Mouse (Mus musculus): ENCODE results near the gene 2200002D01Rik. TPM values are rescaled to one million over a fixed set of nuclear protein-coding genes. Genes with fewer than 3 reads are reported as not detected.

2200002D01Rik gene
- polyA plus RNA-seq (2015; fragmentation: Nextera tagmentation; extraction: Ambion mirVana), result 7.8 and 9.6 TPM in 2 replicates

DNA sequence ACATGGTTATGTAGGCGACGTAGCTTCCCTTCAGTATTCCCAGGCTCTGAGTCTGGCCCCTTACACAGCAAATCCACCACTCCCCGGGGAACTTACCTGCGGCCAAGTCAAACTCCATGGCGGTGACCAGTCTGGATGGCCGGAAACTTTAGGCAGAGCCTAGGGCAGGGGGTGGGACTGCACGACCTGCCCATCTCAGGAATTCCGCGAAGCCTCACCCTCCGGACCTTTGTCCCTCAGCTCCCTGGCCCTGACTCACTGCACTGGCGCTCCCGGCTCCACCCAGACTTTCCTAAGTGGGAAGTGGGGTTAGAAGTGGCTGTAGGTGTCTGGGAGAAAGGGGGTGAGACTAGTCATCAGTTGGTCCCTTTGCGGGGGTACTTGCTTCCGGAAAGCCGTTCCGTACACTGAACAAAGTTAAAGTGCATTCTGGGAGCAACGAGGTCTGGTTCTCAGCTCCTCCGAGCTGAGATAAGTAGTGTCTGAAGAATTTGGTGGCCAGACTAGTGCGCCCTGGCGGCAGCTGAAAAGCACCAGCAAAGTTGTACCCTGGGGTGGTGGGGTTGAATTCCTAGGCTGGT, at the start of gene 2200002D01Rik:
Gene 2200002D01Rik (minus strand): TSS at position 206 of the 581 bp plus-strand sequence.
- peak; percentile 52 for DNase-seq (ENCODE audit: low spot score)

DNA sequence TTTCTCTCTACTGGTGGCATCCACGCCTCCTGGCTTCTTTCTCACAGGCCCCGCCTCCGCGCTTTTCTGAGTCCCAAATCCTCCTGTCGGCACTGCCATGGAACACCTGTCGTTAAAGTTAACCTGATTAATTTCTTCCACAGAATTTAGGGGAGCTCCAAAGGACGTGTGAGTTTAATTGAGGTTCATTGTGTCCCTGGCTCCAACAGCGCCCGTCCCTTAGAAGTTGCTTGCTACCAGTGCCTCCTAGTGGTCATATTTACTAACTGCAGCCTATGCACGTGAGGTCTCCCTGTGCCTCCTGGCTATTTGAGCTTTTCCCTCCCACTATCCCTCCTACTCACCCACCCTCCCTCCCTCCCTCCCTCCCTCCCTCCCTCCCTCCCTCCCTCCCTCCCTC, 48.7 kb upstream of the 2200002D01Rik start:
- DNase-seq (ENCODE audit: low spot score), result peak; percentile 80

DNA sequence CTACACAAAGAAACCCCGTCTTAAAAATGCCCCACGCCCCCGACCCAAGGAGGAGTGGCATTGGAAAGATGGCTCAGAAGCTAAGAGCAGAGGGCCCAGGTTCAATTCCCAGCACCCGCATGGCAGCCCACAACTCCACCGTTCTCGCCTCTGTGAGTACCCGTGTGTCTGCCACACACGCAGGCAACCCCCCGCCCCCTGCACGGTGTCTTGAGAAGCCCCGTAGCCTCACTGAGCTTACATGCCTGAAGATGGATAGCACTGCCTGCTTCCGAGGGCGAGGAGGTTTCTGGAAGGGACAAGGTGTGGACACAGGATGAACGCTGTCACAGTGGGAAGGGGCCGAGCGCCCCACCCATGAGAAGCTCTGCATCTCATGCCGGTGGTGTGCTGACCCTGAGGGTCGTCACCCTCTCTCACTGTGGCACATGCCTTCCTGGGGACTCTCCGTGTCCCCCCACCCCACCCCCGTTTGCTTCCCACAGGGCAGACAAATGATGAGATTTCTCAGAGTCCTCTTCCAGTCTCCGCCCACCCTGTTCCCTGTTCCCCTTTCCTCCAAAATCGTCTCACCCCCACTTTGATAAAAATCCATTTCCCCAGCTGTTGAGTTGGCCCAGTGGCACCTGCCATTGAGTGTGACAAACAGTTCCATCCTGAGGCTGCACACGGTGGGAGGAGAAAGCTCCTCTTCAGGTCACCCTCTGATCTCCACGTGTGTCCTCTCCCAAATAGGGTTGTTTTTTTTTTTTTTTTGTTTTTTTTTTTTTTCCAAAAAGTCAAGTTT, 47.8 kb upstream of the 2200002D01Rik start:
- DNase-seq (ENCODE audit: low spot score), result no peak

DNA sequence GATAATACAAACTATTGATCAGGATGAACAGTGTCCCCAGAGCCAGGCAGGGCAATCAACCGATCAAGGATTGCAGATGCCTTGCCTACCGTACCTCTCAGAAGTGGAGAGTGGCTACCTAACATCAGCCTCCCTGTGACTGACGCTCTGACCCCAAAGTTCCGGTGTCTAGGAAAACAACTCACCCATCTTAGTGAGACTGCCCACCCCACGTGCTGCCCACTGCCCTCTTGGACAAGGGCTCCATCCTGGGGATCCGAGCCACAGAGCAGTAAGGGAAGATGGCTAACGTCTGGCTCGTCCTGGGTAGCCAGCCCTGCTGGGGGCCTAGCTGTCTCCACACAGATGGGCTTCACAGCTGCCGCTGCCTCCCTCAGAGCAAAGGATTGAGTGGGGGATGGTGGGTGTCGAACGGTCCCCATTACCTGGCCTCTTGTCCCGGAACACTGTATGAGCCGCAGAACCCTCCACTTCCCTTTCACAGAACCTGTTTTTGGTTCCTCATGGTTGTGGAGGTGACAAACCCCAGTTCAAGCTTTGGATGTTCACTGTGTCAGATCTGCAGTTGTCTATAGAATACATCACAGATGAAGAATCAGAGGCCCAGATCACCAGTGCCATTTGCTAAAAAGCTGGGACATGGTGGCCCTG, 46.0 kb upstream of the 2200002D01Rik start:
- DNase-seq (ENCODE audit: low spot score), result no peak

DNA sequence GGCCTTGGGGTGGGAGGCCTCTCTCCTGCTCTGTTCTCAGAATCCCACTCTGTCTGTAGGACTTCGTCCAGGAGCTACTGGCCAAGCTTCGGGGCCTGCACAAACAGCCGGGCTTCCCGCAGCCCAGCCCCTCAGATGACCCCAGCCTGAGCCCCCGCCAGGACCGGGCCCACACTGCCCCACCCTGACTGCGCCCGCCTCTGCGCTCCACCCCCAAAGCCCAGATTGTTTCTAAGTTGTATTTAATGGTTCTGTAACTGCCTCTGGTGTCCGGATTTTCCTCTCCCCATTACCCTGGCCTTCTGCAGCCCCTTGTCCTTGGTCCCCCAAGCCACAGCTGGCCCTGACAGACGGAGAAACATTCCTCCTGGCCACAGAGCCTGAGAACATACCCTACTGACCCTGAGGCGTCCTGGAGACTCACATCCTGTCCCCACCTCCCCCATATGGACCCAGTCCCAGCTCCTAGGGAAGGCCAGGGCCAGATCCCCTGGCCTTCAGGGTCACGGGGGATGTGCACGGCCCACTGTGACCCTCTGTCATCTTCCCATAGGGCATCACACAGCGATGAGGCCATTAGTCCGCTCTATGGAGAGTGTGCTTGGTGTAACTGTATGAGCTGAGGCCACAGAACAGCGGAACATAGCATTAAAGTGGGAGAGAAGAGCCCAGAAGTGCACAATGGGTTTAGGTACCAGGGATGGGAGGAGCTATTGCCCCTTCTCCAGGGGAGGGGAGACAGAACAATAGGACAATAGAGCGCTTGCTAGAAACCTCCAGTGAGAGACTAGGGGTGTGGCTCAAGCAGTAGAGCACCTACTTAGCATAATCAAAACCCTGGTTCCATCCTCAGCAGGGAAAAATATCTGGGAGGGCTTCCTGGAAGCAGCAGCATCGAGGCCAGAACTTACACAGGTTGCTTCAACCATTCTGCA, 45.1 kb upstream of the 2200002D01Rik start:
- DNase-seq (ENCODE audit: low spot score), result no peak

DNA sequence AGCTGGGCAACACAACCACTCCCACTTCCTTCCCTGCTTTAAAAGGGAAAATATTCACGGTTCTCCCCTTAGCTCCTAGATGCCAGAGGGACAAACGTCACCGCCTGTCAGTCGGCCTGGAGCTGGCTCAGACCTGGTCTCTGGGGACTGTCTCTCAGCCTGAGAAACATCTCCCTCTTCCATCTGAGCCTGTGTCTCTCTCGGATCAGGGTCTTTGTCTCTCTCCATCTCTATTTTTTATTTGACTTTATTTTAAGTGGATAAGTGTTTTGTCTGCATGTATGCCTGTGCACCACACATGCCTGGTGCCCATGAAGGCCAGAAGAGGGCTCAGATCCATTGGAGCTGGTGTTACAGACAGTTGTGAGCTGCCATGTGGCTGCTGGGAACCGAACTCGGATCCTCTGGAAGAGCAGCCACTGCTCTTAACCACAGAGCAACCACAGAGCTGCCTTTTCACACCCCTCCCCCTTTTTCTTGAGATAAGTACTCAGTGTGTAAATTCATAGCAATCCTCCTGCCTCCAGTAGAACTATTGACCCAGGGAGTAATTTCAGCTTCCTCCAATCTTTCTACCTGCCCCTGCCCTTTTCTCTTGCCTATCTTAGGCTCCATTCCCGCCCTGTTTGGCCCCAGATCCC, 44.3 kb upstream of the 2200002D01Rik start:
- DNase-seq (ENCODE audit: low spot score), result peak; percentile 24

DNA sequence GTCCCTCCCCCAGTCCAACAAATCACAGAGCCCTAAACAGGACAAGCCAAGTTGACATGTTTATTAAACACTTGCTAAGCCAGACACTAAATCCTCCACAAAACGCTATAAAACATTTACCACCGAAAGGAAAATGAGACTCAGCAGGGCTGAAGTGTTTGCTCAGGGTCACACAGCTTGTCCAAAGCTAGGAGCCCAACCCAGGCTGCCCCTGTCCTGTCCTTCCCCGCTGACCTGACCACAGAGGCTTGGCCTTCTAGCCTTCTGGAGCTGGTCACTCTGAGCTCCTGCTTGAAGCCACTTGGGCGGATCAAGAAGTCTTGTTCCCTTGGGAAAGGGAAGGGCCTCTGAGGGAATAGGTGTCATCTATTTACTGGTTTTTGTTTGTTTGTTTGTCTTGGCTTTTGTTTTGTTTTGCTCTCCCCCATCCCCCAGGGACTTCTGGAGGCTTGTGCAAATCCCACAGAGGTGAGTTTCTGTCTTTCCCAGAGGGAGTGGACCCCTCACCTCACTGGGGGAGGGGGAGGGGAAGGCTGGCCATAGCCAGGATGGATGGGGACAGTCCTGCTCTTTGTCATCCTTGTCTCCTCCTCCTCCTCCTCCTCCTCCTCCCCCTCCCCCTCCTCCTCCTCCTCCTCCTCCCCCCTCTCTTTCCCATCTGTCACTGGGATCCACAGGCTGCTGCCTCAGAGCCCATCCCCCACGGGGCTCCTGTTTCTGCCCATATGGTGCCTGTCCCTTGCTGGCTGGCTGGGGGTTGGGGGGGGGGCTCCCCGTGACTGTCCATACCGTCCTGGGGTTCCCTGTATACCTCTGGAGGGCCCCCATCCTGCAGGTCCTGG, 43.6 kb upstream of the 2200002D01Rik start:
- no peak for DNase-seq (ENCODE audit: low spot score)

DNA sequence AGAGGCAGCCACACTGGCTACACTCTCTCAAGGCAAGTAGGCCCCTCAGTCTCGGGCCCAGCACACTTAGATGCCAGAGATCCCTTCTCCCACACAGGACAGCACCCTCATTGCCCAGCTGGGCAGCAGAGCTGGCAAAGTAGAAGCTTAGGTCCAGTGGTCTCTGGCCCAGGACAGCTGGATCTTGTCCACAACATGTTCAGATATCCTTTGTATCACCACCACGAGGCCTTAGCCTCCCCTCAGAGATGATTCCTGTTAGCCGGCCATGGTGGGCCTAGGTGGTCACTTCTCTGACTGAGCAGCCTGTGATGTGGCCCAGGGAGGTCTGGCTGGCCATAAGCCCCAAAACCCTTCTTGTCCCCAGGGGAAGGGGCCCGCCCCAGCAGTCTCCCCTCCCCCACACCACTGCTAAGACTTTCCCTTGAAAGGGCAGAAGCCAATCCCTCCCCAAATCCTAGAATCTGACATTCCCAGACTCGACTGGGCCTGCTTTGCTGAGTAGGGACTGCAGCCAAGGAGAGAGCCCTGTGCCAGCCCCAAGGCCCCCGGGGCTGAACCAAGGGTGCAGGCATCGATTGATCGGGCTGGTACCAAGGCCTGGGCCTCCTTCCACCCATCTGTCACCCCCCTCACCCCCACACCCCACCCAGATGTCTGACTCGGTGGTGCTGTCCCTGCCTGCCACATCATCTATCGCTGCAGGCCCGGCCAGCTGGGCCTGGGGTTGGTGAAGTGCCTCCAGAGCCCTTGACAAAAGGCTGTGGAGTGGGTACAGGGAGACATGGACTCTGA, 42.6 kb upstream of the 2200002D01Rik start:
- no peak for DNase-seq (ENCODE audit: low spot score)

DNA sequence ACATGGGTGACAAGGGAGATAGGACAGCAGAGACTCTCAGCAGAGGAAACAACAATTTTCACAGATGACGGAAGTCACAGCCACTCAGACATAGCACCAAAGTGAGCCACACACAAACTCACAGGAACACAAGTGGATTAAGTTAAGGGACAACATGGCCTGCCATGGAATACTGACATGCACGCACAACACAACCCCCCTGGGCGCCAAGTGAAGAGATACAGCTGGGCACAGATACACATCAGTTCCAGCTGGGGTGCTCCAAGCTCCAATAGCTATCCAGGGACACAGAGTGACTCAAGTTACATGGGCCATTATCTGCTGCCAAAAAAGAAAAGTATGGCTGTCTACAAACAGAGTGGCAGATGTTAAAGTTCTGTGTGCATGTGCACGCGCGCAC, 41.6 kb upstream of the 2200002D01Rik start:
- DNase-seq (ENCODE audit: low spot score), result no peak

DNA sequence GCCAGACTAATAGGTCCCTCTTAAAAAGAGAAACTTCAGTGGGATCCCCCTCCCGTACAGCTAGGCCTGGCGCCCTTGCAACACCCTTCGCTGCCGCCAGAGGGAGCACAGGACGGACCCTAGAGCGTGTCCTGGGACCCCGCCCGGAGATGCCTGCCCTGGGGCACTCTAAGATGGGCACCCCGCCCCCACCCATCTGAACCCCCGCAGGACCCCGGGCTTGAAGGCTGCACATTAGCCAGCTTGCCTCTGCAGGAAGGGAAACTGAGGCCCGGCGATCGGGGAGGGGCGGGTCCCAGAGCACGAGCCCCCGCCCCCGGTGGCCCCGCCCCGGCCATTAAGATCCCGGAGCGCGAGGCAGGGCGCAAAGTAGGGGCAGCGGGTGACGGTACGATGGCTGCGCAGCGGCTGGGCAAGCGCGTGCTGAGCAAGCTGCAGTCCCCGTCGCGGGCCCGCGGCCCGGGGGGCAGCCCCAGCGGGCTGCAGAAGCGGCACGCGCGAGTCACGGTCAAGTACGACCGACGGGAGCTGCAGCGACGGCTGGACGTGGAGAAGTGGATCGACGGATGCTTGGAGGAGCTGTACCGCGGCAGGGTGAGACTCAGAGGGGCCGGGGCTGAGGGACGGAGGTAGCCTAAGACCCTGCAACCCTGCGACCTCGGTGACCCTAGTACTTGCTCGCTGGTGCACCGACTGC, 40.8 kb upstream of the 2200002D01Rik start, which contains the start of gene Ppp1r14a:
Gene Ppp1r14a (plus strand): TSS at position 367 of the 697 bp plus-strand sequence.
- peak; percentile 72 for DNase-seq (ENCODE audit: low spot score)

DNA sequence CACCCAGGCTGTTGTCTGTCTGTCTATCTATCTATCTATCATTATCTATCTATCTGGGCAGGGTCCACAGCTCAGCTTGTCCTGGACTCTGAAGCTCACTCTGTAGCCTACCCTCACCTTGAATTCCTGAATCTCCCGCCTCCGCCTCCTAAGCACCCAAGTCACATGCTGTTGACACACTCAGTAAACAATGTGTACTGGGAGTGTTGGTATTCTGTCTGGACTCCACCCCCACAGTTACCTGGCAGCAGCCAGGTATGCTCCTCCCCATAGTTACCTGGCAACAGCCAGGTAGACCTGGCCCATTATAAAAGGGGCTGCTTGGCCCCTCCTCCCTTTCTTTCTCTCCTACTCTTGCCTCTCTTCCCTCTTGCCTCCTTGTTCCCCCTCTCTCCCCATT, 39.8 kb upstream of the 2200002D01Rik start:
- DNase-seq (ENCODE audit: low spot score), result no peak

DNA sequence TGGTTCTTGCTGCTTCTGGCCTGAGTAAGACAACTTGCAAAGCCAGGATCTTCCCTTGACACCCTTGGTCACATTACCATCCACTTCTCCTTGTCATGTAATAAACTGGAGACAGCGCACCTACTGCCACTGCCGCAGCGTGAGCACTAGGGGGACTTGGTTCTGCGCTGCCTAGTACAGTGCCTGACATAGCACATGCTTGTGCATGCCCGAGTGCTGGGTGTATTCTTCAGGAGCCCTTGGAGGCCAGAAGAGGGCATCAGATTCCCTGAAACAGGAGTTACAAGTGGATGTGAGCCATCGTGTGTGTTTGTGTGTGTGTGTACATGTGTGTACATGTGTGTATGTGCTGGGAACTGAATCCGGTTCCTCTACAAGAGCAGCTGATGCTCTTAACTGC, 39.2 kb upstream of the 2200002D01Rik start:
- DNase-seq (ENCODE audit: low spot score), result no peak

DNA sequence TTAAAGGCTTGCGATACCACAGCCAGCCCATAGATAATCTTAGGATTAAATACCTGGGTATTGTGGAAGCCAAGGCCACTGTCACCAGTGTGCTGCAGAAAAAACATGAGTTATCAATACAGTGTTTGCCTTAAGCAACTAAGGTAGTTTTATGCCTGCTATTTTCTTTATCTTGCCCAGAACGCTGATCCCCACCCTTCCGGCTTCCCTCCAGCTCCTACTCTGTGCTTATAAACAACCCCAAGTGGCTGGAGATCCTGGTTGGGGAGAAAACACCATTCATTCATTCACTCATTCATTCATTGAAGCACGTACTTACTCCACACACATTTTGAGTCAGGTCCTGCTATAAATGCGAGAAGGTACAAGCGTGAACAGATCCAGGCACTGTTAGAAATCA, 36.3 kb upstream of the 2200002D01Rik start:
- no peak for DNase-seq (ENCODE audit: low spot score)

DNA sequence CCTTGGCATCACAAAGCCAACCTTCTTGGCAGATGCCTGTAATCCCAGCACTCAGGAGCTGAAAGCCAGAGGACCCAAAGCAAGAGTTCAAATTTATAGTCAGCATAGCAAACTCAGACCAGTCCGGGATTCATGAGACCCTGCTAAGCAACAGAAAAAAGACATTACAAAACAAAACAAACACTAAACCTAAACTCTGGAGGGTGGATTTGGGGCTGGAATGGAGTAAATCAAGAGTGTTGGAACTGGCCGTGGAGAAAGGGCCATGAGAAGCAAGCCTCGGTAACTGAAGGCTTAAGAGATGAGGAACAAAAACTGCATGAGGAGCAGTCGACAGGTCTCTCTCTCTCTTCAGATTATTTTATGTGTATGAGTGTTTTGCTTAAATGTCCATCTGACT, 35.6 kb upstream of the 2200002D01Rik start:
- DNase-seq (ENCODE audit: low spot score), result no peak

DNA sequence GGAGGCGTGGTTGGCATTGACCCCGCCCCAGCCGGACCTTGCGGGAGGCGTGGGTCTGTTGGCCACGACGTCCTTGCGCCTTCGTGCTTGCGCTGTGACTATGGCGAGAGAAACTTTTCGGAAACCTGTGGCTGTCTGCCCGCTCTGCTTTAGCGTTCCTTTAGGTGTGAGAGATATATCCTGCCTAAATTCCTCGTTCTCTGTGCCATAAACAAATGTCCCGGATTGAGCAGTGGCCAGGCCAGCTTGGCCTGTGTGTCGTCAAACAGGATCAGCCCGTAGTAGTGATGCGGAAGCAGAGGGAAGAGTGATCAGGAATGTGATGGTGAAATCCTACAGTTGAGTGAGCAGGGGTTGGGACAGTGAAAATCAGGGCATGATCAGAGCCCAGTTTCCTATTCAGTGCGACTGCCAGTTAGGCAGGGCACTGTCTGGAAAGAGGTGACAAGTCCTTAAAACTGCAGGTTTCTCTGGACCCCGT, 33.8 kb upstream of the 2200002D01Rik start:
- no peak for DNase-seq (ENCODE audit: low spot score)

DNA sequence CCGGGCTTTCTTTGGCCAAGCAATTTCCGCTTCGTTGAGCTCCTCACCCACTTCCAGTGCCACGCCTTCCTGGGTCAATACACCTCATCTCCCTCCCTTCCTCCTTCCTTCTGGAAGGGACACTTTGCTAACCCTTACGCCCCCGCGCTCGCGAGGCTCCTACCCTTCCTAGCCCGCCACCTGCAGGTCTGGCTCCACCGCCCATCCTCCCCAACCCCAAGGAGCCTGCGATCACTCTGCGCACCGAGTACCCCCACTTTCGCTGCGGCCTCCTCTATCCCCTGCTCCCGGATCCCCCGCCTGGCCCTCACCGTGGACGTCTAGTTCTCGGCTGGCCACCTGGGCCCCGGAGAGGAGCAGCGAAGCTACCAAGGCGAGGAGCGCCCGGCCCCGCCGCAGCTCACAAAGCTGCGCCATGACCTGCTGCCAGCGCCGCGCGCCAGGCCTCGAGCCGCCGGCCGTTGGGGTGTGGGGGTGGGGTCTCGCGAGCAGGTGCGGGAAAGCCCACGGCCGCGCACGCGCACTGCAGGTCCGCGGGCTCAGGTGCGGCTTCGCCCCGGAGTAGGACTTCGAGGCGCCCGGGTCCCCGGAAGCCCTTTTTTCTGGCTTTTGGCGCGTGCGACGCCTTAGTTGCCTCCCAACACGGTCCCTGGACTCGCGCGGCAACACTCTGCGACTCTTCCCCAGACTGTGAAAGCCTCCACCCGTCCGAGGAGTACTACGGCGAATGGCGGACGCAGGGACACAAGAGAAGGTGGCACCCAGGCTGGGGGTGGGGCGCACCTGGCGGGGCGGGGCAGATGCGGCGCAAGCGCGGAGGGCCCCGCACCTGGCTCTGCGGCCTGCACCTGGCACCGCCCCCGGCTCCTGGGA, 33.2 kb upstream of the 2200002D01Rik start, which contains the start of gene Spint2:
Gene Spint2 (minus strand): TSS at position 712 of the 873 bp plus-strand sequence.
- peak; percentile 86 for DNase-seq (ENCODE audit: low spot score)

DNA sequence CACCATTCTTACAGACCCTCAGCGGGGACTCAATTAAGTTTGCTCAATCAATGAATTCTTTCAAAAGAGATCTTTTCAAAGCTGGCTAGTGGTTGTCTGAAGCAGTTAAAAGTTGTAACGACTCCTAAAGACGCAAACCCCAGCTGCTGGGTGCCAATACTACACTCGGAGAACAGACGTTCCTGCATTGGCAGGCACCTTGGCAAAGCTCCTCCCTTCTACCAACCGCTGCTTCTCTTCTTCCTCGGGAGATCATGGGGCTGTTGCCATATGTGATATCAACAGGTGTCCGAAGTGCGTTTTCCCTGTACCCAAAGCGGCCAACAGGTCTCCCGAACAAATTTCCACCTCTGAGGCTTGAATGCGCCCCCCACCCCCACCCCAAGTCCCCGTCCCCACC, 32.5 kb upstream of the 2200002D01Rik start:
- peak; percentile 73 for DNase-seq (ENCODE audit: low spot score)

Data from thymus, postnatal 0 days (tissue).